Mouse (Mus musculus): Measurements from ENCODE around the gene Lama5. TPM values are rescaled to one million over a fixed set of nuclear protein-coding genes. Genes with fewer than 3 reads are reported as not detected.
A peak's percentile ranks its signal among the peaks of the same experiment; 100 is the strongest.

The Lama5 gene
- polyA plus RNA-seq, 1 experiment from 2014 or later: 221 TPM

DNA sequence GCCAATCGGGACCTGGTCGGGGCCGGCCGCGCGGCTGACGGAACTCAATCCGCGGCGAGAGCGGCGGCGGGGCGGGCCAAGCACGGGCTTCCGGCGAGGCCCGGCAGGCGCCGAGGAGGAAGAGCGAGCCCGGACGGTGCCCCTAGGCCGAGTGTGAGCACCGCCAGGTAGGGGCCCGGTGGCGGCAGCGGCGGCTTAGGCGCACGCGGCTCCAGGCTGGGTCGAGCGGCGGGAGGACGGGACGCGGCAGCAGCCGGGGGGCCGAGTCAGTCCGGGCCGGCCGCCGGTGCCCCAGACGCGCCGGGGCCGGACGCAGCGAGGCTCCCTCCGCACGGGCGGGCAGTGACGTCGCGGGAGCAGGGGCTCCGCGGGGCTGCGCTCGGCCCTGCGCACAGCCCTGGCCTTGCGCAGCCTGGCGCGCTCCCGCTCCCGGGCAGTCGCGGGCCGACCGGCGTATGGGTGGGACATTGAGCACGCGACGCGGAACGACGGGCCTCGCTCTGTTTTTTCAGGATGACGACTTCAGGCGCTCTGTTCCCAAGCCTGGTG lies 54.1 kb downstream of the Lama5 start:
- in situ Hi-C loops (cut with MboI; ENCODE audit: low pct_unique_long_range_greater_than_20kb): no loop called here
- DNase-seq (ENCODE audit: low read depth, low spot score): no peak

DNA sequence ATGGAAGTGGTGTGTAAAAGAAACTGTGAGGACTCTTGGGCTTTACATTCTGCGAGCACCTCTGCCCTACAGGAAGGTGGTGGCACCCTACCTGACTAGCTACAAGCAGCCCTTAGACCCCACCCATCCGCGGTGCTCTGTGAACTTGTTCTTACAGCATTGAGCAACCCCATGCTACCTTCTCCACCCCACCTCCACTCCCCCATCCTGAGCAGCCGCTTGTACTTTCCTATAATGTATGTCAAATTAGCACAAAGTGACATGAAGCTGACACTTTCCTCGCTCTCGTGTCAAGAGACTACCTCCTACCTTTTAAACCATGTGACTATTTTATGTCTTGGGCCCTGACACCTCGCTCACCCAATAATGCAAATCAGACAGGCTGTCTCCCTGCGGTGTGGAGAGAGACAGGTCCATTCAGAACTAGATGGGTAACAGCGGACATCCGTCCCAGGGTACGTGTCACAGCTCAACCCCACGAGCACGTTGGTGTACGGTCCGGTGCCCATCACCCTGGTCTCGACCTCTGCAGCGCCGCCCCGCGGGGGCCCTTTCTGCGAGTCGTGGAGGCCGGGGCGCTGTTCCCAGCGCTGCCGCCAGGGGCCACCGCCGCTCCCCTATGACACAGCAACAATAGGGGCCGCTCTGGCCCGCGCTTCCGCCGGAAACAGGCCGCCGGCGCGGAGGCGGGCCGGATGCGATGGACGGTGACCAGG lies 54.7 kb downstream of the Lama5 start, which contains the start of gene Adrm1:
Gene Adrm1, plus strand, starts transcription at position 680 of the 716 bp plus-strand sequence.
- peak; percentile 72 for DNase-seq (ENCODE audit: low read depth, low spot score)
- in situ Hi-C loops (cut with MboI; ENCODE audit: low pct_unique_long_range_greater_than_20kb): no loop called here
- ATAC-seq: no peak
- ChIA-PET CTCF (interaction anchor here (0.8 to 1.6 kb wide), 12 partner anchors 11 to 98 kb away, joined by 3 to 5 read pairs (median 3); no protein-coding TSS in a partner anchor), POLR2A (interaction anchor here (1.0 kb wide), 1 partner anchor 9 kb away, joined by 3 read pairs; no protein-coding TSS in a partner anchor)
- H3K27me3 ChIP-seq: no peaks in the 10 kb centered on the region
- TF ChIP-seq CTCF (IDR thresholded peaks at IDR 0.05): no peak

More for the DNA sequence above, 54.1 kb downstream of the Lama5 start:
- POLR2A ChIA-PET: interaction anchor here (1.0 kb wide), 1 partner anchor 9 kb away, joined by 3 read pairs; no protein-coding TSS in a partner anchor
- no peaks in the 10 kb centered on the region for H3K27me3 ChIP-seq
- CTCF ChIA-PET: interaction anchor here (0.8 to 1.6 kb wide), 2 partner anchors 30 to 80 kb away, joined by 3 to 5 read pairs; no protein-coding TSS in a partner anchor
- ATAC-seq: peak; percentile 89
- no peak for TF ChIP-seq CTCF (IDR thresholded peaks at IDR 0.05)

DNA sequence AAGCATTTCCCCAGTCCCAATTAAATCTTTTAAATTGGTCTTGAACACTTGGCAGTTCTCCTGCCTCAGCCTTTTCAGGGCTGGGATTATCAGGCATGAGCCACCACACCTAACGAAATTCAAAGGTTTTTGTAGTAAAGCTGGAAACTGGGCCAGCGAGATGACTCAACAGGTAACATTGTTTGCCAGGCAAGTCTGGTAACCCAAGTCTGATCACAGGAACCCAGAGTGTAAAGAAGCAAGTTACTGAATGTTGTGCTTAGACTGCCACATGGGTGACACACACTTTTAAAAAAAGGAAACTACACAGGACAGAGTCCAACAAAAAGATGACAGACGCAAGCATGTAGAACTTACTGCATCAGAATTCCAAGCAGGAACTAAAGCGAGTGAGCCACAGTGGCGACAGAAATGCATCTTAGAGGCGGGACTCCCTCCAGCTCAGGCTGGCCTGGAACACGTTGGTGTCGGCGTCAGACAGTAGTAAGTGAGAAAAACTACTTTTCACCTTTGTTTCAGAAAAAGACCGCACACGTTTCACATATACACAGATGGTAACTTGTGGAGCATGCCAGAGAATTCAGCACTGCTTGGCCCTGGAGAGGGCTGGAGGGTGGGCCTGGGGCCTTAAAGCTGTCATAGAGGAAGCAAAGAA lies 55.4 kb downstream of the Lama5 start:
- H3K27me3 ChIP-seq: no peaks in the 10 kb centered on the region
- in situ Hi-C loops (cut with MboI; ENCODE audit: low pct_unique_long_range_greater_than_20kb): no loop called here
- ATAC-seq (no peak), DNase-seq (ENCODE audit: low read depth, low spot score) (no peak)
- CTCF ChIA-PET: interaction anchor here (0.7 to 1.6 kb wide), 14 partner anchors 11 to 99 kb away, joined by 3 to 5 read pairs (median 3); no protein-coding TSS in a partner anchor
- POLR2A ChIA-PET: interaction anchor here (1.0 kb wide), 1 partner anchor 8 kb away, joined by 3 read pairs; no protein-coding TSS in a partner anchor
- no peak for TF ChIP-seq CTCF (IDR thresholded peaks at IDR 0.05)

DNA sequence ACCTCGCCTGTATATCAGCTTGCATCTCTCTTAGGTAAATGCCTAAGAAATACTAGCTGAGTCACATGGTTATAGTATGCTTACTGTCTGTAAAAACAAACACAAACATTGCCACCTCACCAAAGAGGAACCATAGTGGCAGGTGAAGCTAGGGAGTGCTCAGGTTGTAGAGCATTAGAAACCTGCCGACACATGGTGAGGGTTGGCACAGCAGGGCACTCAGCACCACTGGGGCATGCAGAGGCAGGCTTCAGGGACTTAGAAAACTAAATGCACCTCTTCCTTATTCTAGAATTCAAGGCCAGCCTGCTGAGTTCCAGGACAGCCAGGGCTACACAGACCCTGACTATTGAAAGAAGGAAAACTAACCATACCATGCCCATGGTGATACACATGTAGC lies 58.8 kb downstream of the Lama5 start:
- in situ Hi-C loops (cut with MboI; ENCODE audit: low pct_unique_long_range_greater_than_20kb): no loop called here
- DNase-seq (ENCODE audit: low read depth, low spot score) (no peak), ATAC-seq (no peak)
- POLR2A ChIA-PET: no interaction called here
- TF ChIP-seq CTCF (IDR thresholded peaks at IDR 0.05): no peak
- no peaks in the 10 kb centered on the region for H3K27me3 ChIP-seq
- CTCF ChIA-PET: no interaction called here

DNA sequence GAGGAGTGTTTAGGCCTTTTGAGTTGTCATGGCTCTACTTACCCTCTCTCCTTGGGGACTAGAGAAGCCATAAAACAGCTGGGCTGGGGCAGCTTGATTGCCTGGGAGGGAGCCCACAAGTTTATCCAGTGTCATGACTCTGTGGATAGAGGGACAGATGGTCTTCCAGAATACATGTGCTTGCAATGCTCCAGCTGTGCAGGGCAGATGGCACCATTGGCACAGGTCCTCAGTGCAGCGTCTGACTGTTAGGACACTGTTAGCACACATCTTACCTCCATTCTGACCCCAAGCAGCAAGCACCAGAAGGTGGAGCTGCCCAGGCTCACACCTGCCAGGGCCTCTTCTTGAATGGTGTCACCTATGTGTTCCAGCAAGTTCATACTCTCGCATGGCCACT lies 59.8 kb downstream of the Lama5 start:
- ChIA-PET POLR2A (no interaction called here), CTCF (no interaction called here)
- no peak for DNase-seq (ENCODE audit: low read depth, low spot score)
- H3K27me3 ChIP-seq: no peaks in the 10 kb centered on the region
- in situ Hi-C loops (cut with MboI; ENCODE audit: low pct_unique_long_range_greater_than_20kb): no loop called here
- ATAC-seq: no peak
- no peak for TF ChIP-seq CTCF (IDR thresholded peaks at IDR 0.05)

DNA sequence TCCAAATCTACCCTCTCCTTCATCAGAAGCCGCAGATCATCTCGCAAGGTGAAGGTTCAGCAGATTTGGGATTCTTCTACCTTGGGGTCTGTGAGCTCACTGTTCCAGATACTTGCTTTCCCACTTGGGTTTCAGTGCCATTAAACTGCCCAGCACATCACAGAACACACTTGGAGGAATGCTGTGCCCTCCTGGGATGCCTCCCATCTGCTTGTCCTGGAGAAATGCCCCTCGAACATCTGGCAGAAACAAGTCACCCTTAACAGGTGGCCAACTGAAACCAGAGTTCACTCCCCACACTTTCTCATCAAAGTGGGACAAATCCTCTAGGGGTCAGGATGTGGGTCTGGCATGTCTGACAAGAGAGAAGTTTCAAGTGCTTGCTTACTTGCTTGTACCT lies 67.0 kb downstream of the Lama5 start:
- ChIA-PET CTCF (interaction anchor here (1.5 to 1.6 kb wide), 2 partner anchors 12 to 18 kb away, joined by 3 to 4 read pairs; no protein-coding TSS in a partner anchor), POLR2A (no interaction called here)
- in situ Hi-C loops (cut with MboI; ENCODE audit: low pct_unique_long_range_greater_than_20kb): no loop called here
- no peak for ATAC-seq
- DNase-seq (ENCODE audit: low read depth, low spot score): no peak
- TF ChIP-seq CTCF (IDR thresholded peaks at IDR 0.05): no peak
- H3K27me3 ChIP-seq: no peaks in the 10 kb centered on the region

DNA sequence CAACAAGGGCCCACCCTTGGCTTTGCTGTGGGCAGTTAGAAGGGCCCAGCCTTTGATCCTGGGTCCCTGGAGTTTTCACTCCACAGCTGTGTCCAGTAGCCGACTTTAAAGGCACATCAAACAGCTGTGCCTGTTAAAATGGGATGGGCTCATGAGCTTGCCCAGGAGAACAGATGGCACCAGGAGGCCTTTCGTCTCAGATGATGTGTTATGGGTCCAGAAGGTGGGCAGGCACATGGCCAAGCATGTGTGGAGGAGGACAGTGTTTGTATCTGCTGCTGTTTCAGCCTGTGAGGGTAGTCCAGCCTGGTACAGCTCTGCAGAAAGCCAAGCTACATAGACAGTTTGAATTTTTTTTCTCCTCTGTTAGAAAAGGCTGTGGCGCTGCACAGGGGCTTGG lies 70.9 kb downstream of the Lama5 start:
- no peak for DNase-seq (ENCODE audit: low read depth, low spot score)

DNA sequence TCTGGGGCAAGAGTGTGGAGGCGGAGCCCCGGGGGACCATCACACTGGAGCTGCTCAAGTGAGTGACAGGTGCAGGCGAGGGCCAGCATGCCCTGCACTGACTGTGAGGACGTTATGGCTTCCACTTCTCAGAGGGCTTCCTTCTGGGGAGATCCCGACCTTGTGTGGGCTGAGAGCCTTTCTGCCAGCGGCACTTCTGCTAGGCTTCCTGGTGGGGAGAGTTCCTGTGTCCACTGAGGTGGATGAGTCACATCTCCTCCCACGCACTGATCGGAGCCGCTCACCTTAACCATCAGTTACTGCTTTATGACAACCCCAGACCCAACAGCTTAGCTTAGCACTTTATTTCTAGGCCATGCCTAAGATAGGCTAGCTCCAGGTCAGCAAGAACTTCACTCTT lies 77.1 kb downstream of the Lama5 start:
- POLR2A ChIA-PET: interaction anchor here (1.0 to 2.0 kb wide), 2 partner anchors 16 to 21 kb away, joined by 3 to 4 read pairs; no protein-coding TSS in a partner anchor
- ATAC-seq: no peak
- in situ Hi-C loops (cut with MboI; ENCODE audit: low pct_unique_long_range_greater_than_20kb): no loop called here

More for the DNA sequence above, 70.9 kb downstream of the Lama5 start:
- no peaks in the 10 kb centered on the region for H3K27me3 ChIP-seq
- TF ChIP-seq CTCF (IDR thresholded peaks at IDR 0.05): no peak
- CTCF ChIA-PET: interaction anchor here (1.0 to 1.2 kb wide), 2 partner anchors 8 to 13 kb away, joined by 3 to 4 read pairs; no protein-coding TSS in a partner anchor
- in situ Hi-C loops (cut with MboI; ENCODE audit: low pct_unique_long_range_greater_than_20kb): no loop called here
- no peak for ATAC-seq
- POLR2A ChIA-PET: no interaction called here

DNA sequence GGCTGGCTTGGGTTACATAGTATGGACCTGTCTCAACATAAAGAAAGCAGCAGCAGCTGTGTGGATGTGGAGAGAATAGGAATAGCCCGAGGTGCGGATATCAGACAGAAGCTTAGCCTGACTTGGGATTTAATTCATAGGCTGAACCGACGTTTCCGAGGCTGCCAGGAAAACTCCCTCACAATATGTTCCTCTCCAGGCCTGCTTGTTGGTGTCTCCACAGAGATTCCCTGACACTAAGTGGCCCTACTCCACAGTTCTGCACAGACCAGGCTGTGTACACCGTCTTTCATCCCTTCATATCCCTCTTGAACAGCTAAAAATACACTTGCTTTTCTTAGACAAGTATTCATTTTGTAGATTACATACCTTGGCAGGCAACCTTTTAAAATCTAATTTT lies 78.3 kb downstream of the Lama5 start:
- POLR2A ChIA-PET: no interaction called here
- DNase-seq (ENCODE audit: low read depth, low spot score): no peak
- no peaks in the 10 kb centered on the region for H3K27me3 ChIP-seq
- CTCF ChIA-PET: interaction anchor here (1.0 to 1.5 kb wide), 3 partner anchors 8 to 104 kb away, joined by 4 read pairs; no protein-coding TSS in a partner anchor
- in situ Hi-C loops (cut with MboI; ENCODE audit: low pct_unique_long_range_greater_than_20kb): no loop called here
- no peak for TF ChIP-seq CTCF (IDR thresholded peaks at IDR 0.05)
- no peak for ATAC-seq

More for the DNA sequence above, 77.1 kb downstream of the Lama5 start:
- DNase-seq (ENCODE audit: low read depth, low spot score): no peak
- CTCF ChIA-PET: interaction anchor here (1.0 kb wide), 1 partner anchor 22 kb away, joined by 3 read pairs; no protein-coding TSS in a partner anchor
- TF ChIP-seq CTCF (IDR thresholded peaks at IDR 0.05): no peak
- H3K27me3 ChIP-seq: no peaks in the 10 kb centered on the region

DNA sequence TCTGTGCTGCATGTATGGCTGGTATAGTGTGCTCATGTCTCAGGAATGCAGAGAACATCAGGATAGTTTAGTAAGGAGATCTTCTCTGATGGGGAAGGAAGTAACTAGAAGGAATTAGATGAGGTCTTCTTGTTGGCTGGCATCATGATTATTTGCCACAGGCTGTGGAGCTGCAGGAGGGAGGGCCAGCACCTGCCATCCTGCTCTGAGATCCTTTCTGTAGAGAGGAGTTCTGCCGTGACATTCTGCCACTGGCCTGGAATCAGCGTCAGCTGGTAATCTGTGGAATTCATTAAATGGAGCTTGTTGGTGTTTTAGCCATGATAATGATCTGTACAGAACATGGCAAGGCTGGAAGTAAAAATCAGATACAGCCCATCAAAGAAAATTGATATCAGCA lies 79.6 kb downstream of the Lama5 start:
- no peaks in the 10 kb centered on the region for H3K27me3 ChIP-seq
- no peak for TF ChIP-seq CTCF (IDR thresholded peaks at IDR 0.05)
- ATAC-seq (no peak), DNase-seq (ENCODE audit: low read depth, low spot score) (no peak)
- CTCF ChIA-PET: interaction anchor here (1.0 to 1.5 kb wide), 3 partner anchors 9 to 105 kb away, joined by 4 read pairs; no protein-coding TSS in a partner anchor
- in situ Hi-C loops (cut with MboI; ENCODE audit: low pct_unique_long_range_greater_than_20kb): no loop called here
- POLR2A ChIA-PET: no interaction called here
